Mouse (Mus musculus): Measurements from ENCODE around the gene Kdm7a.

Kdm7a gene

GRCm38 (mm10) chr6:39205650-39206580, 674 bp downstream of the Kdm7a start:
- DNase-seq: no peak

DNA sequence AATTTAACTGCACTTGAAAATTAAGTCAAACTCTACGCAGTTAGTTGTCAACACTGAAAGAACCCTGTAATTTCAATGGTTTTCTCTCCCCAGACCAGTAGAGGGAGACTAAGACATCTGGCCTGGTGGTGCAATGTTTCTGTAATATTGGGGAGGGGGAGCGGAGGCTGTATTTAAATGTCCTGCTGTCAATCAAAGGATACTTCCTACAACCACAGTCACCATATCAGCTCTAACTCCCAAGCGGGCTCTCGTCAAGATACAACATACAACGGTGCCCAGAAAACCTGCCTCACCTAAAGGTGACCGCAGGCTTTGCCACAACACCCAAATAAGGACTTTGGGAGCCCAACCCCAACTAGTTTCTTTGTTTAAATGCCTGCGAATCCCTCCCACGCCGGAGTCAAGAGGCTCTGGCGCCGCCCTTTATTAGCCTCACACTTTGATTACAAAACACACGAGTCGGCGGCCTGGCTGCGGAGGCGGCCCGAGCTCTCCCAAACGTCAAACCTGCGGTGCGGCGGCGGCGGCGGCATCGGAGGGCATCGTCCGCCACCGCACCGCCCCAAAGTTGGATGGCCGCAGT, 1.4 kb downstream of the Kdm7a start:
- peak; percentile 55 for DNase-seq

DNA sequence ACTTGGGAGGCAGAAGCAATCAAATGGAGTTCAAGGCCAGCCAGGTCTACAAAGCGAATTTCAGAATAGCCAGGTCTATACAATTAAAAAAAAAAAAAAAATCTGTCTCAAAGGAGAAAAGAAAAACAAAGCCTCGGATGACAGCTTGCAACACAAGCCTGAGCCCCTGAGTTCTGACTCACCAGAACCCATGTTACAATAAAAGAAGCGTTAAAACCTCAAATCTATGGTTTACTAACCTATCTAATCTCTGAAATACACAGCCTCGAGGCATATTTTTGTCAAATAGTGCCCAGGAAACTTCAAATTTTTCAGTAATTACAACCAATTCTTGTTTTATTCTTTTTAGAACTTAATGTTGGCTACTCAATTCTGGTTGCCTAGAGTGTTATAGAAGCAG, 2.1 kb downstream of the Kdm7a start:
- no peak for DNase-seq

GRCm38 (mm10) chr6:39203236-39203635, 3.4 kb downstream of the Kdm7a start:
- no peak for DNase-seq

GRCm38 (mm10) chr6:39193006-39193405, 13.6 kb downstream of the Kdm7a start:
- DNase-seq: no peak

- DNase-seq: no peak
These were observed 15.1 kb downstream of the Kdm7a start for GRCm38 (mm10) chr6:39191518-39191917.

GRCm38 (mm10) chr6:39187227-39187626, 19.4 kb downstream of the Kdm7a start:
- no peak for DNase-seq

GRCm38 (mm10) chr6:39169089-39169488, 37.5 kb downstream of the Kdm7a start:
- DNase-seq: no peak

- DNase-seq: no peak
These were observed 41.7 kb downstream of the Kdm7a start for GRCm38 (mm10) chr6:39164891-39165290.

DNA sequence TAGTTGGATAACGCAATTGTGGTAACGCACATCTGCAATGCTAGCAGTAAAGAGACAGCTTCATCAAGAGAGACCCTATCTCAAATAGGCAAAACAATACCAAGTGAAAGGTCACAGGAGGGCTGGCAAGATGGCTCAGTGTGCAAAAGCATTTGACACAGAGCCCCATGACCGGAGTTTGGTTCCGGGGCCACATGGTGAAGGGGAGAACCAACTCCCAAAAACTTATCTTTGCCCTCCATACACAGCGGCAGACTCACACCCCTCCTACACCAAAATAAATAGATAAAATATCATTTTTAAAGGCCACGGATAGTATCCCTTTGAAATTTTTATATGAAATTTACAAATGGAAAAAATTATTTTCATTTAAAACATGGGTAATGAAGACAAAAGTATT, 44.6 kb downstream of the Kdm7a start:
- no peak for DNase-seq

DNA sequence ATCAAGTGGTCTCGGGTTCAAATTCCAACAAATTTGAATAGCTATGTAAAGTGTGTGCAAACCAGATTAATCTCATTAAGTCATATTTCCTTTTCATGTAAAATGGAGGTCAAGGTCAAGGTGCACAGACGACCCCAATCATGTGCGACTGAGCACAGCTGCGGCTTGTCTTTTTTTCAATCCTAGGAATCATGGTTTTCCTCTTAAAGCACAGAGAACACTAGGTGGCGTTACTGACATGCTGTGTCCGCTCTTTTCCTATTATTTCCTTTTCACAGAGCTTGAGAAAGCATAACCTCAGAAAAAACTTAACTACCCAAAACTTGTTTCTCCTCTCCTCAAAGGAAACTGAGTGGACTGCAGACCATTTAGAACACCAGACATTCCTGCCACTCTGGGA, 60.5 kb downstream of the Kdm7a start:
- DNase-seq: no peak

DNA sequence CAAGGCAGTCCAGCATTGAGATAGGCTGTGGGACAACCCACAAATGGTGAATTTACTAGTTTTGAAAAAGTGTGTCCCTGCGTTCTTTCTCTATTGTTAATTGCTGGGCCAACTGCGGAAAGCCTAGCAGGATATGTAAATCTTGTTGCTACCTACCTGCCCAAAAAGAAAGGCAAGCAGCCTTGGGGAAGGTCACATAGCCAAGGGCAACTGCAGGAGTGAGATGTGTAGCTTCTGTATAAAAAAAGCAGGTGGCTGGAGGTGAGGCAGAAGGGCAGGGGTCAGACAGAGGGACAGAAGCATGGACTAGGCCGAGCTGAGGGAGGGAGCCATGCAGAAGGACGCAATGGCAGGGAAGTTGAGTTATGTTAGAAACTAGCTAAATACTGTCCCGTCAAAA, 74.0 kb downstream of the Kdm7a start:
- no peak for DNase-seq

DNA sequence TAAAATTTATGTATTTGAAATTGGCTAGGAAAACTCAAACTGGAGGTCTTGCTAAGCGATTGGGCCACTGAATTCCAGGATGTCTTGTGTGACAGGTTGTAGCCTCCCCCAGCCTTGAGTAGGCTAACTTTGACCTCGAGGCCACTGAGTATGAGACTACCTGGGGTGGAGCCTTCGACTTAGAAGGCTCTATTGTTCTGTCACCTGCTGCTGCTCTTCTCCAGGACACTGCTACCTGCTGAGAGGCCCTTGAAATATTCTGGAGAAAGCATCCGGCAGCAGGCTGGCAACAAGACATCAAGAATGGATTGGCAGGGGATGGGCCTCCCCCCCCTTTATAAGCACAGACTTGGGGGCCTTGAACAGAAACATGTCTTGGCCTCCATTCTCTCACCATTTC, 75.1 kb downstream of the Kdm7a start:
- no peak for DNase-seq

DNA sequence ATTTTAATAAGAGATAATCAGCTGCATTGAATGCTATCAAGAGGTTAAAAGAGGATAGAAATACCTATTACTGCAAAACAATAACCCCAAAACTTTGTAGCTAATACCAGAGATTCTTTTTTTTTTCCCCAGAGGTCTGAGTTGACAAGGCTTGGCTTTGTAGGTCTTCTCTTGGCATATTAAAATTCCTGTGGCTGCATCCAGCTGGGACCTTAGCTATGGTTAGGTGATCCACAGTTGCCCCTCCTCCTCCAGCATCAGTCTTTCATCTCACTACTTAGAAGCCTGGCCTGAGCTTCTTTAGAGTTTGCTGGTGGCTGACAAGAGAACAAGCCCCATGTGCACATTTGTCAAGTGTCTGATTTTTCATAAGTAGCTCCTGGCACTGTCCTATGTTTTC, 81.9 kb downstream of the Kdm7a start:
- DNase-seq: no peak

GRCm38 (mm10) chr6:39120685-39121084, 85.9 kb downstream of the Kdm7a start:
- no peak for DNase-seq

DNA sequence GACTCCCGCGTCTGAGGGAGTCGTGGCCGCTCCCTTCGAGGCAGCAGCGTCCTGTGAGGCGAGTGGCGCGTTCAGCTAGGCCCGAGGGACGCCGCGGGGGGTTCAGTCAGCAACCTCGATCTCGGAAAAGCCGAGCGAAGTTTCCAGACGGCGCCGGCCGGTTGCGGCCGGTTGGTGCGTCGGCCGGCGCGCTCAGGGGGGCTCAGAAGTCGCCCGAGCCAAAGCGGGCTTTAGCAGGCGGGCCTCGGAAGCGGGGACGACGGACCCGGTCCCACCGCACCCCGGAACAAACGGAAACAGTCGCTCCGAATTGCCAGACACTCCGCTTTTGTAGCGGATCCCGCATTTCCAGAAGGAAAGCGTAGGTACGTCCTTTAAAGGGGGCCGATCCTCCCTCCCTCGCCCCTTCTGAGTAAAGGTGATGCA, 88.1 kb downstream of the Kdm7a start:
- DNase-seq: peak; percentile 27

DNA sequence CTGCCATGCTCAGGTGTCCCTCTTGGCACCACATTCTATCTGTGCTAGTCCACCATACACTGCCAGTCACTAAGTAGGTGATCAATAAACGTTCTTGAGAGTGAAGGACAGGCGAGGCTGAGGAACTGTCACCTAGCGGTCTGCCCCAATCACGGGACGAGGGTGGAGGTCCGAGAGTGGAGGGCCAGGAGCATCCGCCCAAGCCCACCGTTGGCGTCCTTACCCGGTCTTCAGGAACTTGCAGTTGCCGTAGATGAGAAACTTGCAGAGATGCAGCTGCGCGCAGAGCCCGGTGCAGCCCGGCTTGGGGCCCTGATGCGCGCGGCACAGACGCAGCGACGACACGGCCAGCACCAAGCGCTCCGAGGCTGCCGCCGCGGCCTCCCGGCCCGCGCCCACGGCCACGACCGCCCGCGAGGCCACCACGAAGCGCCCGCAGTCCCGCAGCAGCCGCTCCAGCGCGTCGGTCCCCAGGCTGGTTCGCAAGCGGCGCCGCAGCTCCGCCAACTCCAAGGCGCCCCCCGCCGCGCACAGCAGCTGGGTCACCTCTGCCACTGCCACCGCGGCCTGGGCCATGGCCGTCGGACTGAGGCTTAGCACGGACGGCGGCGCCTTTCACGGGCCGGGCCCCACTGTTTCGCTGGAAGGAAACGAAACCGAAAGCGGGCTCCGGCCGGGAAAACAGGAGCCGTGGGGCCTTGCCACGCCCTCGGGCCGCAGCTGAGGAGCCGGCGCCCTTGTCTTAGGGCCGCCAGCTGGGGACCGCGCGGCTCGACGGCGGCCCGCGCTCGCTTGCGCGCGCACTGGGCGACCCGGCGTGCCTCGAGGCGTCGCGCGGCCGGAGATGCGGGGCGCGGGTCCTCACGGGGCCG, 88.8 kb downstream of the Kdm7a start, which contains the start of gene Parp12:
Gene Parp12 (minus strand): TSS at position 766 of the 872 bp plus-strand sequence.
- DNase-seq: peak; percentile 45

- DNase-seq: no peak
These were observed 91.2 kb downstream of the Kdm7a start for GRCm38 (mm10) chr6:39115438-39115837.

GRCm38 (mm10) chr6:39113141-39113540, 93.4 kb downstream of the Kdm7a start:
- DNase-seq: peak; percentile 85

DNA sequence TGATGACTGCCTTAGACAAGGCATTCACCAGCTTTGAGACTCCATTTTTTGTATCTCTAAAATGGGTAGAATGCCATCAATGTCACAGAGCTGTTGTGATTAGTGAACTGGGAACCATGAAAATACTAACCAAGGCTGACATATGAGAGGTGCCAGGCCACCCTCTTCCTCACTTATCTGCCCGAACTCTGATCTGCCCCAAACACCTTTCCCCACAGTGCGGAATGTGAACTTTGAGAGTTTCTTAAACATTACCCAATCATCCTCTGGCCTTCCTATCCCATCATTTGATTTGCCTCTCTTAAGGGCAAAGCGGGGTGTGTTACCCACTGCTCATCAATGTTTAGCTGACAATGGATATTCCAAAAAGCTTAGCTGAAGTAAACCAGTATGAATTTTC, 93.9 kb downstream of the Kdm7a start:
- DNase-seq: no peak

- DNase-seq: no peak
These were observed 99.8 kb downstream of the Kdm7a start for GRCm38 (mm10) chr6:39106812-39107211.

DNA sequence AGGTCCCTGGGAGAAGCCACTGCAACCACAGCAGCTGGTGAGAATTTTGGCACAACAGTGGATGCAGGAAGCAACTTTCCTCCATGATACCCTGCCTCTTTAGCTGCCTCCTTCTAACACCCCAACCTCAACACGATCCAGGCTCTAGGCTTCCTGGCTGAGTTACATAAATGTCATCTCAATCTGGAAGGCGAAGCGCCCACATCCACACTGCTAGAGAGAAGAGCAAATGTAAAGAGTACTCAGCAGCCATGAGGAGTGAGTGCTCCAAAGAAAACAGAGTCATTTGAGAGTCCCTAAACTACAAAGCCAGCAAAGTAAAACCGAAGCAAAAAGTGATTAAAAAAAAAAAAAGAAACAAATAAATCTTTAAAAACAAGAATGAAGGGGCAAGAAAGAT, 102.0 kb downstream of the Kdm7a start:
- no peak for DNase-seq
